Mouse (Mus musculus): ENCODE results near the gene Slc15a3.

DNA sequence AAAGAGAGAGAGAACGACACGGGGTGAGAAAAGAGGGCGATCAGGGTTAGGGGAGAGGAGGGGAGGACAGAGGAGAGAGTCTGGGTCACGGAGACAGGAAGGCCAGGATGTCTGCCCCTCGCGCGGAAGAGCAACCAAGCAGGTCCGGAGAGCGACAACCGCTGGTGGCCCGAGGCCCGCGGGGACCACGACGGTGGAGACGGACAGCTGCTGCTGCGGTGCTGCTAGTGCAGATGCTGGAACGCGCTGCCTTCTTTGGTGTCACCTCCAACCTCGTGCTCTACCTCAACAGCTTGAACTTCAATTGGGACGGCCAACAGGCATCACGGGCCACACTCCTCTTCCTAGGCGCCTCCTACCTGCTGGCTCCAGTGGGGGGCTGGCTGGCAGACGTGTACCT lies 3.4 kb downstream of the Slc15a3 start:
- TF ChIP-seq CHD2 (IDR thresholded peaks at IDR 0.05; ENCODE audit: low read depth, low read length) (no peak), HCFC1 (IDR thresholded peaks at IDR 0.05; ENCODE audit: borderline replicate concordance, insufficient read depth, low read length) (no peak)
